Mouse (Mus musculus): ENCODE measurements around the gene Gm20388. TPM values are rescaled to one million over a fixed set of nuclear protein-coding genes. Genes with fewer than 3 reads are reported as not detected.

Gene Gm20388
- polyA plus RNA-seq, 1 experiment from 2014 or later, result not detected

DNA sequence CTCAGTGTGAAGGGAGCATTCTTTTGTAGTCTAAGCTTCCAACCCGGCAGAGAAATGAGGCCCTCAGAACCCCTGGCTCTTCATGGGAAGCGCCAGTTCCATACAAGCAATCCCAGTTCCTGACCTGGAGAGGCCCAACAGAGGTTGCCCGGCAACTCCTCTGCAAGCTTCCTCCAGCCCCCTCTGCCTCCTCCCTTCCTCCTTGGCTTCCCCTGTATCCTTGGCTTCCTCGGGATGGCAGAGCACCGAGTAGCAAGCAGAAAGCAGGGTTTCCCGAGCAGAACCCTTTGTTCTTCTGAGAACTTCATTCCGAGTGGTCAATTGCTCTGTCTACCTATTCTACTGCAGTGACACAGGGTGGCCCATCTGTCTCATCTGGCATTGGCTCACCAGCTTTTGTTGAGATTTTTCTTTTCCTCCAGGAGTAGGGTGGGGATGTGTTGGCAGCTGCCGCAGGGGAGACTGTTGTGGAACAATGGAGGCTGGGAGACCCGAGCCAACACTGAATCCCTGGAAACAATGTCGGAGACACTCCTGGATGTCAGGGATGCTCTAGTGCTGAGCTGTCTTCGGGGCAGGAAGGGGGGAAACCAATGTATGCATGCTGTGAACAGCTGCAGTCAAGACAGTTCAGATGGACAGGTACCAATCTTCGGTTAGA lies 2795.4 kb downstream of the Gm20388 start:
- no peak overlapping the region for H3K4me3 ChIP-seq
- no peaks in the 10 kb centered on the region for H3K36me3 ChIP-seq
- no peak for ATAC-seq (replicated peaks)
- H3K4me1 ChIP-seq, result peaks cover 18% of the 10 kb centered on the region
- no peaks in the 10 kb centered on the region for H3K9me3 ChIP-seq
- H3K4me2 ChIP-seq (replicated peaks), result no peak overlapping the region
- WGBS, result 33% methylated on average over 12 of the region's 12 CpGs
- peaks cover 3% of the 10 kb centered on the region; the same call in 1 of the 2 replicates for H3K27me3 ChIP-seq
- H3K9ac ChIP-seq (replicated peaks), result no peak overlapping the region
- no peak overlapping the region; the same call in 1 of the 2 replicates for H3K27ac ChIP-seq (replicated peaks)

DNA sequence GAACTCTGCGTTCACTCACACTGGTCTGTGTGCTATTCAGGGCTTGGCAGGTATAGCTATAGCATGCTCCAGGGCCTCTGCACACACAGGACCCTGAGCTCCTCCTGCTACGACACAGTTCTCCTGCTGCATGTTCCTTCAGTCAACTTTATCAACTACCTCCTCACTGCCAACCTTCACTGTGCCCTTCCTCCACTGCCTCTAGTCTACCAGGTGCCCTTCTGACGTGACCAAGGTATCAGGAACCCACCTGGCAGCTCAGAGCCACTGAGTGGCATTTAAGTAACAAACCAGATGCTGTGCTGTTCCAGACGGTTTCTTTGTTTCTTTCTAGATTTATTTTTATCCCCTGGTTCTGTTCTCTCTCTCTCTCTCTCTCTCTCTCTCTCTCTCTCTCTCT lies 2796.5 kb downstream of the Gm20388 start:
- no peaks in the 10 kb centered on the region for H3K27me3 ChIP-seq
- no peak for ATAC-seq (replicated peaks)
- H3K4me1 ChIP-seq, result peaks cover 19% of the 10 kb centered on the region
- H3K27ac ChIP-seq (replicated peaks), result no peak overlapping the region
- no peaks in the 10 kb centered on the region for H3K36me3 ChIP-seq
- WGBS, result 71% methylated on average over 4 of the region's 4 CpGs
- H3K9ac ChIP-seq (replicated peaks), result no peak overlapping the region
- no peaks in the 10 kb centered on the region for H3K9me3 ChIP-seq
- H3K4me3 ChIP-seq, result no peak overlapping the region
- no peak overlapping the region for H3K4me2 ChIP-seq (replicated peaks)

DNA sequence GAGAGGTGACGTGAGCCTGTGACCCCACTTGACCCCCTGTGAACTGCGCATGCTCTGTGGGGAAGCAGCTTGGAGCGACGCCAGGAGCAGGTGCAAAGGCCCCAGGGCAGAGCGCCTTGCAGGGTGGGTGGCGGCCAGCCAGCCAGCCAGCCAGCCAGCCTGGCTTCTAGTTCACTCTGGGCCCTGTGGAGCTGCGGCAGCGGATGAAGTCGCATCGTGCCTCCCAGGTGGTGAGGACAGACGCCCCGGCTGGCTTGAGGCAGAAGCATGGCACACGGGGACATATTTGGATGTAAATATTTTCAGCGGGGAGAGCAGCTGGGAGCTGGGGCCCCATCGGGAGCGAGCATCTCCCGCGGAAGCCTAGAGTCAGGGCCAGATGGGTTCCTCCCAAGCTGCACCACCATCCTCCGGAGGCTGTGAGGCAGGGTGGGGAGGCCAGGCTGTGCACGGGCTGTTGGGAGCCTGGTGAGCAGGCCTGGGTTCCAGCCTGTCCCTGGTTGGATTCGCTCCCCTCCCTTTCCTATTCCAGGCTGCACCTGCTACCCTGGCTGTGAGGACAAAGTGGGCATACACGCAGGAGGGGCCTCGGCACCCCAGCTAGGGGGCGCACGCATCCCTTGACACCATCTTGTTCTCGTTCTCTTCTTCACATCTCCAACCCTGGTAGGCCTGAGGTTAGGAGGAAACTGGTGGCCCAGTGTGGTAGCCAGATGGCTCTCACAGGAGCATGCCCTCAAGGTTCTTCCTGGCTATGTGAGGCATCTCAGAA lies 2798.9 kb downstream of the Gm20388 start:
- Histone ChIP-seq H3K9me3 (no peaks in the 10 kb centered on the region), H3K27ac (replicated peaks) (peak overlapping the region; percentile 58)

DNA sequence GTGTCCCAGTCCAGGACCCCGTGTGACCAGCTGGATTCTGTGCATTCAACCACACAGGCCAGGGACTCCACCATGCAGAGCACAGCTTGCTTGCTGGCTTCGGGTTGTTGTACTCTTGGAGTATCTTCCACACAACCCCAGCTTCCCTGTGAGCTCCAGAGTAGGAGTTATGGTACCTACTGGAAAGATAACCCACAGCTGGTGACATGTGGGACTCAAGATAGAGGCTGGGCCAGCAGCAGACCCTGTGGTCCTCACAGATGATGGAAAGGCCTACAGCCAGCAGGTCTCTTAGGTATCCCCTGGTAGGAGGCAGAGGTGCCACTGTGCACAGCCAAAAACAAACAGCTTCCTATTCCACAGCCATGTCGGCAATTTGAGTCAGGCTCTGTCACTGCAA lies 2800.8 kb downstream of the Gm20388 start:
- Histone ChIP-seq H3K9ac (replicated peaks) (no peak overlapping the region), H3K36me3 (no peaks in the 10 kb centered on the region), H3K27me3 (no peaks in the 10 kb centered on the region), H3K4me2 (replicated peaks) (no peak overlapping the region), H3K4me1 (peaks cover 19% of the 10 kb centered on the region), H3K27ac (replicated peaks) (no peak overlapping the region), H3K9me3 (no peaks in the 10 kb centered on the region), H3K4me3 (no peak overlapping the region)
- 82% methylated on average over 3 of the region's 3 CpGs for WGBS
- ATAC-seq (replicated peaks), result no peak

More for the DNA sequence above, 2798.9 kb downstream of the Gm20388 start:
- Histone ChIP-seq H3K4me1 (peaks cover 25% of the 10 kb centered on the region), H3K4me3 (no peak overlapping the region), H3K4me2 (replicated peaks) (no peak overlapping the region), H3K27me3 (no peaks in the 10 kb centered on the region), H3K9ac (replicated peaks) (no peak overlapping the region), H3K36me3 (no peaks in the 10 kb centered on the region)
- ATAC-seq (replicated peaks), result peak; percentile 87
- 26% methylated on average over 26 of the region's 26 CpGs for WGBS

DNA sequence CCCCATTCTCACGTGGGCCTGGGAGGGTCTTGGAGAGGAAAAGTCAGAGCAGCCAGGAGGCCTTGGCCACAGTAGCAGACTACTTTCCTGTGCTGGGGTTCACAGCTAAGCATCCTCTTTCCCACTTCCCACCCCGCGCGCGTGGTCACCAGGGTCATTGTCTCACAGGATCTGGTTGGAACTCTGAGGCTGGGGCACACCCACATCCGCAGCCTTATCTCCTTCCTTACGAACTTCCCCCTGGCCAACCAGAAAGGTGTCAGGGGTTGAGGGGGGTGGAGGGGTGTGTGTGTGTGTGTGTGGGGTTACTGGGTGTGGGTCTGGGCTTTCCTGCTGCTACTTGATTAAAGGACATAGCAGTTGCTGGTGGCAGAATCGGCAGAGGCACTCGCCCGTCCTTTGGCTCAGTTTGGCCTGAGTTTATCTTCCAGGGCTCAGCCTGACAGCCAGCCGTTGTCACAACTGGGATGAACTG lies 2801.3 kb downstream of the Gm20388 start:
- WGBS, result 87% methylated on average over 11 of the region's 11 CpGs
- peaks cover 19% of the 10 kb centered on the region for H3K4me1 ChIP-seq
- H3K27ac ChIP-seq (replicated peaks), result no peak overlapping the region

DNA sequence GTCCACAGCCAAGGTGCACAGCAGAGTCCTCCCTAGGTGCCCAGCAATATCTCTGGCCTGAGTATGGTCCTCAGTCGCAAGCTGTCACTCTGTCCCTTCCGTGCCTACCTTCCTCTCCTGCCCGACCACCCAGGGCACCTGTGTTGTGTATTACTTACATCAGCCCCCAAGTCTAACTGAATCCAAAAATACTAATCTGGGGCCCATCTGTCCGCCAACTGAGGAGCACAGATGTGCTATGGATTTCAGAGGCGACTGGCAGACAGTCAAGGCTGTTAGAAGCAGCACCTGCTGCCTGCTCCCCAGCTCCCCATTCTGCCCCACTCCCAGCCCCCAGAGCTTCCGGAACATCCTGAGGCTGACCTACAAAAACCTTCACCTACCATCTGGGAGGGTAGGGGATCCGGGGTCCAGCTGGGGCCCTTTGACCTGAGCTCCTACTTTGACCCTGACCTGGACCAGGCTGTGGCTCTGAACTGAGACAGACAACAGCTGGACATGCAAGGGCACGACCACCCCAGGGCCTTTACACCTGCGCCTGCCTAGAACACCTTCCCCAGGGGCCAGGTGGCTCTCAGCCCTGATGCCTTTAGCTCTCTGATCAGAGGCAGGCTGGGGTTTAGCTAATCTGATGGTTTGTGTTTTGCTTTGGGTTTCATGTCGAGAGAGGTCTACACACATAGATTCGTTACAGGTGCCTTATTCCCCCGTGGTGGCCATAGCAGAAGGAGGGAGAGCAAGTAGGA lies 2801.9 kb downstream of the Gm20388 start:
- Histone ChIP-seq H3K9me3 (no peaks in the 10 kb centered on the region), H3K27me3 (no peaks in the 10 kb centered on the region), H3K27ac (replicated peaks) (no peak overlapping the region), H3K36me3 (no peaks in the 10 kb centered on the region), H3K4me1 (peaks cover 19% of the 10 kb centered on the region), H3K4me3 (no peak overlapping the region), H3K9ac (replicated peaks) (no peak overlapping the region), H3K4me2 (replicated peaks) (no peak overlapping the region)
- ATAC-seq (replicated peaks), result no peak
- 71% methylated on average over 12 of the region's 12 CpGs for WGBS

More for the DNA sequence above, 2801.3 kb downstream of the Gm20388 start:
- no peaks in the 10 kb centered on the region for H3K9me3 ChIP-seq
- ATAC-seq (replicated peaks), result no peak
- no peak overlapping the region for H3K9ac ChIP-seq (replicated peaks)
- no peaks in the 10 kb centered on the region for H3K36me3 ChIP-seq
- no peak overlapping the region for H3K4me3 ChIP-seq
- H3K27me3 ChIP-seq, result no peaks in the 10 kb centered on the region
- no peak overlapping the region for H3K4me2 ChIP-seq (replicated peaks)

DNA sequence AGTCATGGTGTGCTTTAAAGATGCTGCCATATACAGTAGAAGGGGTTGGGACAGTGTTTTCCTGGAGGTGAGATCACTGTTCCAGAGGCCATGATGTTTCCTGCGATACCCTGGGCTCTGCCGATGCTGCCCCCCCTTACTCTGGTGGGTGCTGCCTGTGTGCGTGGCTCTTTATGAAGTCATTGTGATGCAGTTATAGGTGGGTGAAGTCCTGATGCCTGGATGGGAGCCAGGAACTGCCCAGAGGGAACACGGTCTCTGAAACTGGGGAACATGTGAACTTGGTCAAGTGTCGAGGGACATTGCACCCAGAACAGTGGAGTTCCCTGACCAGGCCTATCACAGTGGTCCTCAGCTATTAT lies 2802.5 kb downstream of the Gm20388 start:
- no peak overlapping the region for H3K4me2 ChIP-seq (replicated peaks)
- no peak overlapping the region for H3K4me3 ChIP-seq
- H3K27ac ChIP-seq (replicated peaks), result no peak overlapping the region
- no peaks in the 10 kb centered on the region for H3K36me3 ChIP-seq
- 91% methylated on average over 5 of the region's 5 CpGs for WGBS
- peaks cover 19% of the 10 kb centered on the region for H3K4me1 ChIP-seq
- H3K9me3 ChIP-seq, result no peaks in the 10 kb centered on the region
- no peak overlapping the region for H3K9ac ChIP-seq (replicated peaks)
- no peak for ATAC-seq (replicated peaks)
- H3K27me3 ChIP-seq, result no peaks in the 10 kb centered on the region

DNA sequence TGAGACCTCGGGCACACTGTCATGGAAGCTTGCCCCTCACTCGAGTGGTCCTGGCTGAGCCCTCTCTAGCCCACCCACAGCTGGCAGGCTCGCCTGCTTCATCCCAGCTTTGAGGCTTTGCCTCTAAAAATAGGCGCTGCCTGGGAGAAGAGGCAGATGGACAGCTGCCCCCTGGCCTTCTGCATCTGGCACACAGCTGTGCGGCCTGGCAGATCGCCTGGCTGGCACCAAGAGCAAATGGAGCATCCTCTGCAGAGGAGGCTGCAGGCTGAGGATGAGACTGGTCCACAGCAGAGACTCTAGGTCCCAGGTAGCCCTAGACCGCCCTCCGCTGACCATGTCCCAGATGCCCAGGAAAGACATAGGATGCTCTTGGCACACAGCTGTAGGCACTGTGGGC lies 2805.9 kb downstream of the Gm20388 start:
- no peak overlapping the region for H3K4me2 ChIP-seq (replicated peaks)
- no peaks in the 10 kb centered on the region for H3K36me3 ChIP-seq
- no peak overlapping the region for H3K9ac ChIP-seq (replicated peaks)
- H3K4me3 ChIP-seq, result no peak overlapping the region
- H3K9me3 ChIP-seq, result no peaks in the 10 kb centered on the region
- H3K27me3 ChIP-seq, result no peaks in the 10 kb centered on the region
- no peak for ATAC-seq (replicated peaks)
- 79% methylated on average over 8 of the region's 8 CpGs for WGBS
- H3K27ac ChIP-seq (replicated peaks), result no peak overlapping the region
- H3K4me1 ChIP-seq, result peaks cover 28% of the 10 kb centered on the region

DNA sequence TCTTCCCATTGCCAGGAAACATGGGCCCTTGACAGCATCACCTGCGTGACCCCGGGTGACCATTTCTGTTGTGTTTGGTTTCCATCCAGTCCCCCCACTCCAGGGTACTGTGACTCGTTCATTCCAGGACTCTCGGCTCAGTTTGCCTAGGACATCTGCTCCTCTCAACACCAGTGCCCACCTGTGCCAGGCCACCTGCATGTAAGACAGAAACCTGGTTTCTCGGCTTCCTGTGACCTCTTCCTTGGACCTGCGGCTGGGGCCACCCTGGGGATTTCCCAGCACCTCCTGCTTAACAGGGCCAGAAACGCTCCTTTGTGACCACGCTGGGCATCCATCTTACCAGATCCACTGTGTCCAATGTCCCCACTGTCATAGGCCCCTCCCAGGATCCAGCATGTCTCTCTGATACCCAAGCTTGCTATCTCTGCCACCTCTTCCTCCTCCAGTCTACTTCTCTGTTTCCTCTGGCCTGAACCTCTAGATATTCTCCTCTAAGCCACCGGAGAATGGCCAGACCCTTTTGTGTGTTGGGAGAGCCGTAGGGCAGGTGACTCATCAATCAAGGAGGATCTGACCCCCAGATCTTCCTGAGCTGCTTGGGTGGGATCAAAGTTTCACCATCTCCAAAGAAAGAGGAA lies 2807.3 kb downstream of the Gm20388 start:
- 88% methylated on average over 10 of the region's 10 CpGs for WGBS
- H3K36me3 ChIP-seq, result no peaks in the 10 kb centered on the region
- no peak overlapping the region for H3K4me3 ChIP-seq
- no peaks in the 10 kb centered on the region for H3K9me3 ChIP-seq
- H3K4me1 ChIP-seq, result peaks cover 23% of the 10 kb centered on the region
- no peak for ATAC-seq (replicated peaks)
- no peak overlapping the region for H3K9ac ChIP-seq (replicated peaks)
- no peak overlapping the region for H3K4me2 ChIP-seq (replicated peaks)
- H3K27ac ChIP-seq (replicated peaks), result no peak overlapping the region
- no peaks in the 10 kb centered on the region for H3K27me3 ChIP-seq

DNA sequence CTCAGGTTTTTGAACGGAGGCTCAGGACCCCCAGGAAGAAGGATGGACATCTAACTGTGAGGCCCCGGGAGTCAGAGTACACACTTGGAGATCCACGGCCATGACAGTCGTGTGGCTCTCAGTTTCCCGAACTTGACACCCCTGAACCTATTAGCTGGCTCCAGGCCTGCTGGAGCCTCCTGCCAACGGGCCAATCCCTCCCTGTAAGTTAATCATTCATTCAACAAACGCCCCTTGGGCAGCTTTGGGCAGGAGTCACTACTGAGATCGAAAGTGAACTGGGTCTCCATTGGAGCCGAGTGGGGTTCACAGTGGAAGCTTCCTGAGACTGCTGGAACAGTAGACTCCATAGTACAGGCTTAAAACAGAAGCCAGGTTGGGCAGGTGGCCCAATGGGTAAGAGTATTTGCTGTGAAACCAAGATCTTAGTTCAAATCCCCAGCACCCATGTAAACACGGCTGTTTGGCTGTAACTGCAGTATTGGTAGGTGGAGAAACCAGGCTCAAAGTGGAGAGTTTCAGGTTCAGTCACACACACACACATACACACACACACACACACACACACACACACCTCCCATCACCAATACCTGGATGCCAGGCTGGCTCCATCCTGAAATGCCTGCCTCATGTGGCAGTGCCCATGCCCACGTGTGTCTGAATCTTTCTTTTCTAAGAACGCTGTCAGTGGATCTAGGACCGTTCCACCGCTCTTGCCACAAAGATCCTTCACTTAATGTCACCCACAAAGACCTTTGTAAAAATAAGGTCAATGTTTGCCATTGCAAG lies 2808.3 kb downstream of the Gm20388 start:
- H3K36me3 ChIP-seq, result no peaks in the 10 kb centered on the region
- no peak overlapping the region for H3K27ac ChIP-seq (replicated peaks)
- H3K4me2 ChIP-seq (replicated peaks), result no peak overlapping the region
- H3K4me3 ChIP-seq, result no peak overlapping the region
- H3K9me3 ChIP-seq, result no peaks in the 10 kb centered on the region
- H3K4me1 ChIP-seq, result peaks cover 23% of the 10 kb centered on the region
- H3K27me3 ChIP-seq, result no peaks in the 10 kb centered on the region
- no peak overlapping the region for H3K9ac ChIP-seq (replicated peaks)
- 87% methylated on average over 14 of the region's 14 CpGs for WGBS
- ATAC-seq (replicated peaks), result no peak

DNA sequence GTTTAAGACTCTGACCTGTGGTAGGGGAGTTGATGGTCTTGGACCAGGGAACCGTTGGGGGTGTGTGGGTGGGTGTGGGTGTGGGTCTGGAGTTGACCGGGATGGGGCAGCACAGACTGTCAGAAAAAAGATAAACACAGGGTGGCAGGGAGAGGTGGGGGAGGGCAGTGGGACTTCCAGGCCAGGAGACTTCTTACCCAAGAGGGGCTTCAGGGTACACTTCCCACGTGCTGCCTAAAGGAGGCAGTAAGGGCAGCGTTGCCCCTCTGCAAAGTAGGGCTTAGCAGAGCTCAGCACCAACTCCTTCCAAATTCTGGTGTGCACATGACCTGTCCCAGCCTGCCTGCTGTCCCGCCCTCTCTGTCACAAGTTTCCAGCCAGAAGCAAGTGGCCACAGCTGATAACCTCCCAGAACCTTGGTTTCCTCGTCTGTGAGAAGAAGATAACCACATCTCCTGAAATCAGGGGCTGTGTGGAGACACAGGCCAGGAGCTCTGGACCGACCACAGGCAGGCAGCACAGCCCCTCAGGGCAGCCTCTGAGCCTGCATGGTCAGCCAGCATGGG lies 2808.9 kb downstream of the Gm20388 start:
- no peak overlapping the region for H3K9ac ChIP-seq (replicated peaks)
- no peaks in the 10 kb centered on the region for H3K27me3 ChIP-seq
- ATAC-seq (replicated peaks), result no peak
- H3K27ac ChIP-seq (replicated peaks), result peak overlapping the region; percentile 84
- no peaks in the 10 kb centered on the region for H3K36me3 ChIP-seq
- H3K4me3 ChIP-seq, result no peak overlapping the region
- peak overlapping the region; percentile 37; the same call in 1 of the 2 replicates for H3K4me2 ChIP-seq (replicated peaks)
- 36% methylated on average over 7 of the region's 7 CpGs for WGBS
- H3K4me1 ChIP-seq, result peaks cover 23% of the 10 kb centered on the region
- H3K9me3 ChIP-seq, result no peaks in the 10 kb centered on the region

Data from forebrain, embryonic 15.5 days (tissue).